Mouse (Mus musculus) naive thymus-derived CD4-positive, alpha-beta T cell, adult 5 months (primary cell): ENCODE data around the gene Zfp975. TPM values are rescaled to one million over a fixed set of nuclear protein-coding genes. Genes with fewer than 3 reads are reported as not detected.

Experiments
- polyA plus RNA-seq: library from polyadenylated mRNA; unstranded; fragments of 100-300 nt; shearing (Covaris generic); gene quantifications from one replicate; pipeline ENCODE4 v1.2.1, GENCODE M21; 2017

Gene Zfp975
- polyA plus RNA-seq, result 0.49 TPM

GRCm38 (mm10) chr7:42692362-42693158, at the start of gene Zfp975:
Gene Zfp975 (minus strand): TSS chr7:42692742.

GRCm38 (mm10) chr7:42726917-42727316, 34.4 kb upstream of the Zfp975 start, which contains the start of gene Gm17067:
Gene Gm17067 (minus strand): TSS chr7:42727017.

GRCm38 (mm10) chr7:42642152-42643115, 50.1 kb downstream of the Zfp975 start, which contains the start of gene Zfp976:
Gene Zfp976 (minus strand): TSS chr7:42642588.

Other genes with a start within 250 kb of the Zfp975 start
- not detected for gene 4933421I07Rik, start 244.6 kb downstream of the Zfp975 start, polyA plus RNA-seq
- gene Zfp141, start 187.0 kb downstream of the Zfp975 start, polyA plus RNA-seq, result 23.5 TPM
- not detected for gene Gm21028, start 114.2 kb downstream of the Zfp975 start, polyA plus RNA-seq
- gene Zfp977, start 100.2 kb downstream of the Zfp975 start, polyA plus RNA-seq, result not detected
- gene Zfp976, start 50.2 kb downstream of the Zfp975 start, polyA plus RNA-seq, result 0.16 TPM
- gene Gm17067, start 34.3 kb upstream of the Zfp975 start, polyA plus RNA-seq, result not detected
- gene Vmn2r62, start 100.8 kb upstream of the Zfp975 start, polyA plus RNA-seq, result not detected
- gene Gm2381, start 174.5 kb upstream of the Zfp975 start, polyA plus RNA-seq, result not detected
- 0.06 TPM for gene Vmn2r63, start 241.1 kb upstream of the Zfp975 start, polyA plus RNA-seq